ENCODE assay signal across 8 mouse cellular contexts in genomic region chr7:30169583-30170282, GRCm38 (mm10). TPM values are rescaled to one million over a fixed set of nuclear protein-coding genes. Genes with fewer than 3 reads are reported as not detected.
DNase-seq lines count a peak whose midpoint lies in the region; ATAC-seq and TF ChIP-seq lines count a peak whose summit lies in the region.

Zfp146 (minus strand) TSS chr7:30169750.

- TF ChIP-seq RAD21 in CH12.LX (IDR thresholded peaks at IDR 0.05; ENCODE audit: low read depth, low read length): no peak; the same call in 1 of the 2 replicates

- peaks cover 11 to 38% of the 10 kb centered on the region in 2 experiments for H3K36me3 ChIP-seq in CH12.LX (replicated peaks in 1 of 2; ENCODE audit: control insufficient read depth in 1 of 2, insufficient read depth in 1 of 2, low read length in 1 of 2)
- H3K36me3 ChIP-seq in forebrain, embryonic 12.5 days (replicated peaks): peaks cover 32% of the 10 kb centered on the region
- no peaks in the 10 kb centered on the region for H3K36me3 ChIP-seq in heart, postnatal 0 days (replicated peaks; ENCODE audit: control insufficient read depth, insufficient read depth, low read length)
- H3K36me3 ChIP-seq in liver, embryonic 16.5 days (ENCODE audit: control insufficient read depth, insufficient read depth): peaks cover 10% of the 10 kb centered on the region
- H3K36me3 ChIP-seq in neural tube, embryonic 13.5 days: peaks cover 30% of the 10 kb centered on the region
- no peaks in the 10 kb centered on the region for H3K36me3 ChIP-seq in testis, adult 2 months (ENCODE audit: control insufficient read depth, insufficient read depth, low read length)

- in situ Hi-C loops in CH12.LX (cut with MboI; ENCODE audit: low pct_ligation_motif_present, low pct_unique_long_range_greater_than_20kb, low sequenced_read_pairs): no loop called here

- dilution Hi-C loops in CH12.LX (cut with MboI; ENCODE audit: extremely low pct_ligation_motif_present, extremely low pct_unique_long_range_greater_than_20kb, low sequenced_read_pairs): no loop called here

- under 1% methylated on average over 36 of the region's 36 CpGs for WGBS in forebrain, embryonic 12.5 days
- under 1% methylated on average over 36 of the region's 36 CpGs for WGBS in heart, postnatal 0 days
- WGBS in liver, embryonic 16.5 days (ENCODE audit: insufficient replicate concordance): under 1% methylated on average over 36 of the region's 36 CpGs
- under 1% methylated on average over 36 of the region's 36 CpGs for WGBS in neural tube, embryonic 13.5 days

- H3K9me3 ChIP-seq in CH12.LX (replicated peaks; ENCODE audit: low read length): peaks cover 27% of the 10 kb centered on the region
- peaks cover 35% of the 10 kb centered on the region for H3K9me3 ChIP-seq in forebrain, embryonic 12.5 days
- H3K9me3 ChIP-seq in heart, postnatal 0 days (replicated peaks; ENCODE audit: control insufficient read depth, low read length): peaks cover 4% of the 10 kb centered on the region; the same call in 1 of the 2 replicates
- H3K9me3 ChIP-seq in liver, embryonic 16.5 days (replicated peaks; ENCODE audit: control insufficient read depth, low read length): no peaks in the 10 kb centered on the region
- peaks cover 18% of the 10 kb centered on the region for H3K9me3 ChIP-seq in neural tube, embryonic 13.5 days

- 0 out of 4 replicates have a peak, but pooled peaks of 1 of the 2 experiments have one; percentile 1 for TF ChIP-seq CTCF in CH12.LX (conservative IDR thresholded peaks at IDR 0.05 in 1 of 2, IDR thresholded peaks at IDR 0.05 in 1 of 2; ENCODE audit: low read depth in 2 of 2, low read length in 2 of 2)
- no peak for TF ChIP-seq CTCF in heart, postnatal 0 days (IDR thresholded peaks at IDR 0.05; ENCODE audit: low read depth)
- TF ChIP-seq CTCF in testis, adult 2 months (IDR thresholded peaks at IDR 0.05; ENCODE audit: control insufficient read depth, insufficient read depth, insufficient replicate concordance, low read depth, low read length): no peak

- peak; percentile 96 for ATAC-seq in forebrain, embryonic 12.5 days (ENCODE audit: low FRiP score)
- ATAC-seq in heart, postnatal 0 days (ENCODE audit: insufficient read depth, low read depth): peak; percentile 96
- ATAC-seq in liver, embryonic 16.5 days (ENCODE audit: low read depth): peak; percentile 98
- ATAC-seq in neural tube, embryonic 13.5 days (ENCODE audit: low read depth): peak; percentile 97

- H3K27ac ChIP-seq in CH12.LX (ENCODE audit: insufficient read depth, low read depth): peak within 1 kb of the TSS; percentile 47; the same call in 1 of the 2 replicates
- peak within 1 kb of the TSS; percentile 91 for H3K27ac ChIP-seq in forebrain, embryonic 12.5 days
- peak within 1 kb of the TSS; percentile 88 for H3K27ac ChIP-seq in heart, postnatal 0 days (ENCODE audit: low read depth)
- H3K27ac ChIP-seq in liver, embryonic 16.5 days (ENCODE audit: low read length): peak within 1 kb of the TSS; percentile 88
- peak within 1 kb of the TSS; percentile 89 for H3K27ac ChIP-seq in neural tube, embryonic 13.5 days (replicated peaks)
- H3K27ac ChIP-seq in testis, adult 2 months (ENCODE audit: control insufficient read depth, insufficient read depth, low read depth, low read length): peak within 1 kb of the TSS; percentile 96

- DNase-seq in CH12.LX (ENCODE audit: extremely low read depth): peak; percentile 94
- DNase-seq in c-Kit-positive CD71-positive TER-119-positive erythroid progenitor cells, embryonic 14.5 days (ENCODE audit: low spot score): peak; percentile 90
- peak; percentile 98 for DNase-seq in heart, postnatal 0 days (ENCODE audit: low spot score)
- peak; percentile 90 to 95 for DNase-seq in kidney, postnatal 4 days

- peaks cover 46% of the 10 kb centered on the region for H3K79me2 ChIP-seq in CH12.LX (replicated peaks; ENCODE audit: control insufficient read depth, extremely low read depth, insufficient read depth, poor library complexity, severe bottlenecking)

- H3K4me3 ChIP-seq in CH12.LX (replicated peaks in 1 of 3; ENCODE audit: low read depth in 2 of 3, low read length in 2 of 3, poor library complexity in 1 of 3): peak within 1 kb of the TSS; percentile 86 to 98 (median 94)
- H3K4me3 ChIP-seq in forebrain, embryonic 12.5 days (replicated peaks): peak within 1 kb of the TSS; percentile 69
- H3K4me3 ChIP-seq in heart, postnatal 0 days (ENCODE audit: low read depth, low read length): peak within 1 kb of the TSS; percentile 68
- peak within 1 kb of the TSS; percentile 88 for H3K4me3 ChIP-seq in liver, embryonic 16.5 days (ENCODE audit: low read depth, low read length)
- peak within 1 kb of the TSS; percentile 54 for H3K4me3 ChIP-seq in neural tube, embryonic 13.5 days
- H3K4me3 ChIP-seq in testis, adult 2 months (ENCODE audit: control insufficient read depth, low read depth, low read length): peak within 1 kb of the TSS; percentile 90

- no peaks in the 10 kb centered on the region for H3K27me3 ChIP-seq in CH12.LX (replicated peaks)
- no peaks in the 10 kb centered on the region for H3K27me3 ChIP-seq in forebrain, embryonic 12.5 days
- H3K27me3 ChIP-seq in heart, postnatal 0 days (ENCODE audit: control insufficient read depth, insufficient read depth, low read length): no peaks in the 10 kb centered on the region
- no peaks in the 10 kb centered on the region for H3K27me3 ChIP-seq in liver, embryonic 16.5 days (ENCODE audit: control insufficient read depth, insufficient read depth, low read depth, low read length)
- no peaks in the 10 kb centered on the region for H3K27me3 ChIP-seq in neural tube, embryonic 13.5 days
- no peaks in the 10 kb centered on the region for H3K27me3 ChIP-seq in testis, adult 2 months (ENCODE audit: control insufficient read depth, insufficient read depth, low read length)

- peaks cover 6 to 16% of the 10 kb centered on the region in 2 experiments for H3K4me1 ChIP-seq in CH12.LX (ENCODE audit: control insufficient read depth in 1 of 2, insufficient read depth in 2 of 2)
- peaks cover 12% of the 10 kb centered on the region for H3K4me1 ChIP-seq in forebrain, embryonic 12.5 days
- peaks cover 19% of the 10 kb centered on the region for H3K4me1 ChIP-seq in heart, postnatal 0 days (ENCODE audit: control insufficient read depth, insufficient read depth)
- peaks cover 14% of the 10 kb centered on the region for H3K4me1 ChIP-seq in liver, embryonic 16.5 days (ENCODE audit: control insufficient read depth, low read depth, low read length)
- H3K4me1 ChIP-seq in neural tube, embryonic 13.5 days (replicated peaks): peaks cover 23% of the 10 kb centered on the region
- peaks cover 4% of the 10 kb centered on the region; the same call in 1 of the 2 replicates for H3K4me1 ChIP-seq in testis, adult 2 months (ENCODE audit: control insufficient read depth, insufficient read depth, low read length)

- no peak for TF ChIP-seq EP300 in CH12.LX (IDR thresholded peaks at IDR 0.05; ENCODE audit: low read length)
- TF ChIP-seq EP300 in heart, postnatal 0 days (IDR thresholded peaks at IDR 0.05; ENCODE audit: low read depth): no peak; the same call in 1 of the 2 replicates

- TF ChIP-seq POLR2A in CH12.LX (IDR thresholded peaks at IDR 0.05; ENCODE audit: low read depth, low read length): peak; percentile 95
- peak; percentile 94 for TF ChIP-seq POLR2A in testis, adult 2 months (IDR thresholded peaks at IDR 0.05; ENCODE audit: control insufficient read depth, low read depth, low read length)

- peak within 1 kb of the TSS; percentile 76 for H3K4me2 ChIP-seq in CH12.LX (ENCODE audit: insufficient read depth, low read depth, poor library complexity, severe bottlenecking)
- H3K4me2 ChIP-seq in forebrain, embryonic 12.5 days: peak within 1 kb of the TSS; percentile 70
- H3K4me2 ChIP-seq in heart, postnatal 0 days (ENCODE audit: low read depth, low read length): peak within 1 kb of the TSS; percentile 84
- H3K4me2 ChIP-seq in liver, embryonic 16.5 days (ENCODE audit: low read depth, low read length): peak within 1 kb of the TSS; percentile 89
- H3K4me2 ChIP-seq in neural tube, embryonic 13.5 days: peak within 1 kb of the TSS; percentile 71

- peak within 1 kb of the TSS; percentile 92 for H3K9ac ChIP-seq in CH12.LX (ENCODE audit: insufficient read depth, low read depth)
- H3K9ac ChIP-seq in forebrain, embryonic 12.5 days: peak within 1 kb of the TSS; percentile 78
- peak within 1 kb of the TSS; percentile 69 for H3K9ac ChIP-seq in heart, postnatal 0 days (replicated peaks; ENCODE audit: low read depth, low read length)
- peak within 1 kb of the TSS; percentile 91 for H3K9ac ChIP-seq in liver, embryonic 16.5 days (ENCODE audit: low read depth, low read length)
- peak within 1 kb of the TSS; percentile 80 for H3K9ac ChIP-seq in neural tube, embryonic 13.5 days

TF ChIP-seq in CH12.LX, 34 proteins besides CTCF, POLR2A, EP300 and RAD21 (continues in another document):
- TF ChIP-seq TCF12 (IDR thresholded peaks at IDR 0.05; ENCODE audit: low read depth, low read length) (peak; percentile 71; the same call in 1 of the 2 replicates), MAFK (IDR thresholded peaks at IDR 0.05; ENCODE audit: insufficient replicate concordance, low read length) (no peak), HCFC1 (IDR thresholded peaks at IDR 0.05; ENCODE audit: low read depth, low read length) (peak; percentile 93), ELF1 (IDR thresholded peaks at IDR 0.05; ENCODE audit: low read depth, low read length) (peak; percentile 14), UBTF (IDR thresholded peaks at IDR 0.05; ENCODE audit: low read depth, low read length) (no peak), GABPA (IDR thresholded peaks at IDR 0.05; ENCODE audit: insufficient replicate concordance, low read depth, low read length) (peak; percentile 23; the same call in 1 of the 2 replicates), RCOR1 (conservative IDR thresholded peaks at IDR 0.05; ENCODE audit: low read depth, low read length) (no peak), TBP (conservative IDR thresholded peaks at IDR 0.05; ENCODE audit: low read depth, low read length) (peak; percentile 72; the same call in 1 of the 2 replicates), ZMIZ1 (IDR thresholded peaks at IDR 0.05; ENCODE audit: low read depth, low read length) (no peak; the same call in 1 of the 2 replicates), MYC (IDR thresholded peaks at IDR 0.05; ENCODE audit: low read depth, low read length) (peak; percentile 91; the same call in 1 of the 2 replicates), CHD1 (IDR thresholded peaks at IDR 0.05; ENCODE audit: low read depth, low read length) (no peak)

RNA-seq across cellular contexts. Expression of gene Zfp146, which starts in this region (rescaled TPM):
- 43.1 and 45.1 TPM in 2 replicates for total RNA-seq in CH12.LX (2012; rRNA removed)
- total RNA-seq in CH12.LX (2014; rRNA removed): 44.5 and 45.0 TPM in 2 replicates
- 42.0 and 47.8 TPM in 2 replicates for polyA plus RNA-seq in CH12.LX (2012; ENCODE audit: insufficient read length, low read depth)
- polyA plus RNA-seq in forebrain, embryonic 12.5 days (2016; fragmentation: Nextera tagmentation; extraction: Ambion mirVana): 23.6 and 25.8 TPM in 2 replicates
- total RNA-seq in heart, postnatal 0 days (2014; rRNA removed; ENCODE audit: low replicate concordance): 18.6 and 29.7 TPM in 2 replicates
- 4.4 and 5.7 TPM in 2 replicates for polyA plus RNA-seq in heart, postnatal 0 days (2015; fragmentation: Nextera tagmentation; extraction: Ambion mirVana)
- polyA plus RNA-seq in liver, embryonic 16.5 days (2015; fragmentation: Nextera tagmentation; extraction: Ambion mirVana): 3.7 TPM in 2 replicates
- polyA plus RNA-seq in neural tube, embryonic 13.5 days (2015; fragmentation: Nextera tagmentation; extraction: Ambion mirVana): 14.2 TPM in 2 replicates
- 5.8 and 6.4 TPM in 2 replicates for polyA plus RNA-seq in testis, adult 2 months (2012; rRNA removed)

Comparison
In these comparisons a context has a peak if more than half of its experiments do, and no peak if none do; other contexts are left out.
1. Peak in every context shown above with its lines: DNase-seq, ATAC-seq, H3K4me3 ChIP-seq and H3K27ac ChIP-seq.